9 mouse cellular contexts compared by ENCODE assay signal in the genomic region with DNA sequence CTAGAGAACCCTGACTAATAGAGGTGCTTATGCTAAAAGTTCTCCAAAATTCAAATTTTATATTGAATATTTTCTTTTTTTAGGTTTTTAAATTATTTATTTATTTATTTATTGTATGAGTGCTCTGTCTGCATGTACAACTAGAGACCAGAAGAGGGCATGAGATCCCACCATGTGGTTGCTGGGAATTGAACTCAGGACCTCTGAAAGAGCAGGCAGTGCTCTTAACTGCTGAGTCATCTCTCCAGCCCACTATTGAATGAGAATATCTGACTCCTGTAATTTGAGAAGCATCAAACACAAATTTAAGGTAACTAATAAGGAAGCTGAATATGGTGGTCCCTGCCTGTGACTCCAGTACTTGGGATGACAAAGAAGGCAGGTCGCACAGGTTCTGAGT. TPM values are rescaled to one million over a fixed set of nuclear protein-coding genes. Genes with fewer than 3 reads are reported as not detected.
DNase-seq lines count a peak whose midpoint lies in the region; ATAC-seq and TF ChIP-seq lines count a peak whose summit lies in the region.
"Had no signal": no experiment of that assay in that cellular context is flagged by ENCODE, and none has a peak within 500 bp of the region (broad histone marks: within the 10 kb centered on the region; RNA-seq: fewer than 3 reads in every experiment).

No protein-coding gene starts in this region.

- DNase-seq in cerebellum, postnatal 10 days = peak; percentile 20 to 34
- DNase-seq in cerebellum, adult 9-11 months = no peak
- DNase-seq in lung, embryonic 14.5 days = peak; percentile 5
- no peak for DNase-seq in lung, adult 2 months
- DNase-seq in retina, postnatal 1 day = peak; percentile 17
- no peak for DNase-seq in right cerebral cortex, postnatal 14 days
- DNase-seq in adrenal gland, postnatal 10 days = no peak

- H3K4me1 ChIP-seq in lung, embryonic 14.5 days (ENCODE audit: insufficient read depth) = no peaks in the 10 kb centered on the region
- no peaks in the 10 kb centered on the region for H3K4me1 ChIP-seq in lung, adult 2 months (ENCODE audit: control insufficient read depth, insufficient read depth, low read length)
- no peaks in the 10 kb centered on the region for H3K4me1 ChIP-seq in cortical plate, adult 2 months (ENCODE audit: control insufficient read depth, insufficient read depth, low read length)
- H3K4me1 ChIP-seq: neural tube, embryonic 15.5 days had no signal

- no peak overlapping the region for H3K4me2 ChIP-seq in lung, embryonic 14.5 days
- H3K4me2 ChIP-seq: neural tube, embryonic 15.5 days had no signal

- 0 out of 2 replicates have a peak, but pooled peaks have one; percentile 24 for TF ChIP-seq CTCF in lung, embryonic 14.5 days (IDR thresholded peaks at IDR 0.05; ENCODE audit: low read depth)
- no peak for TF ChIP-seq CTCF in lung, adult 2 months (IDR thresholded peaks at IDR 0.05; ENCODE audit: insufficient read depth, low read length)
- TF ChIP-seq CTCF in cortical plate, adult 2 months (IDR thresholded peaks at IDR 0.05; ENCODE audit: extremely low read depth, insufficient read depth, low read length) = peak; percentile 20; the same call in 1 of the 2 replicates

- no peaks in the 10 kb centered on the region for H3K36me3 ChIP-seq in lung, embryonic 14.5 days (ENCODE audit: insufficient read depth)
- H3K36me3 ChIP-seq: neural tube, embryonic 15.5 days had no signal

- no peaks in the 10 kb centered on the region for H3K9me3 ChIP-seq in lung, embryonic 14.5 days (ENCODE audit: low read depth, low read length)
- H3K9me3 ChIP-seq: neural tube, embryonic 15.5 days had no signal

- no peak overlapping the region for H3K27ac ChIP-seq in lung, embryonic 14.5 days (ENCODE audit: low read depth)
- H3K27ac ChIP-seq in cortical plate, adult 2 months (ENCODE audit: insufficient read depth, low read length) = no peak overlapping the region
- H3K27ac ChIP-seq: neural tube, embryonic 15.5 days had no signal

- WGBS in lung, embryonic 14.5 days = 85% methylated on average over 1 of the region's 1 CpGs
- 87% methylated on average over 1 of the region's 1 CpGs for WGBS in lung, adult 2 months

- ATAC-seq in lung, embryonic 14.5 days (ENCODE audit: insufficient read depth) = no peak

- TF ChIP-seq POLR2A in lung, adult 2 months (IDR thresholded peaks at IDR 0.05; ENCODE audit: borderline replicate concordance, extremely low read depth, low read depth, low read length) = no peak
- no peak for TF ChIP-seq POLR2A in cortical plate, adult 2 months (IDR thresholded peaks at IDR 0.05; ENCODE audit: extremely low read depth, insufficient read depth, low read length)

- no peak overlapping the region for H3K4me3 ChIP-seq in lung, embryonic 14.5 days (ENCODE audit: low read depth, low read length)
- no peak overlapping the region for H3K4me3 ChIP-seq in lung, adult 2 months (replicated peaks; ENCODE audit: extremely low read depth, low read depth, low read length)
- no peak overlapping the region for H3K4me3 ChIP-seq in cortical plate, adult 2 months (ENCODE audit: insufficient read depth, low read length)
- H3K4me3 ChIP-seq: neural tube, embryonic 15.5 days had no signal

- H3K9ac ChIP-seq in lung, embryonic 14.5 days = no peak overlapping the region
- H3K9ac ChIP-seq: neural tube, embryonic 15.5 days had no signal

- no peaks in the 10 kb centered on the region for H3K27me3 ChIP-seq in lung, embryonic 14.5 days (ENCODE audit: insufficient read depth, low read length)
- H3K27me3 ChIP-seq: neural tube, embryonic 15.5 days had no signal

RNA-seq across cellular contexts. Expression of gene Clasp1, which starts 20.9 kb away (rescaled TPM):
- polyA plus RNA-seq in lung, embryonic 14.5 days (2014; fragmentation: Nextera tagmentation; extraction: Ambion mirVana) = 51.5 and 60.7 TPM in 2 replicates
- 17.9 and 21.5 TPM in 2 replicates for polyA plus RNA-seq in lung, adult 2 months (2012; rRNA removed)
- 55.3 and 58.8 TPM in 2 replicates for polyA plus RNA-seq in cortical plate, adult 2 months (2012; rRNA removed)
- 10 to 100 TPM; 39.7 to 60.7 TPM for total RNA-seq in adrenal gland, postnatal 10 days (2021)

RNA-seq across cellular contexts. Expression of gene Nifk, which starts 46.3 kb away (rescaled TPM):
- polyA plus RNA-seq in lung, embryonic 14.5 days (2014; fragmentation: Nextera tagmentation; extraction: Ambion mirVana) = 83.1 and 90.4 TPM in 2 replicates
- 2.7 and 5.9 TPM in 2 replicates for polyA plus RNA-seq in lung, adult 2 months (2012; rRNA removed)
- 22.9 and 23.0 TPM in 2 replicates for polyA plus RNA-seq in cortical plate, adult 2 months (2012; rRNA removed)
- 10 to 100 TPM; 37.7 to 44.7 TPM for total RNA-seq in adrenal gland, postnatal 10 days (2021)

RNA-seq across cellular contexts. Expression of gene Tsn, which starts 56.4 kb away (rescaled TPM):
- polyA plus RNA-seq in lung, embryonic 14.5 days (2014; fragmentation: Nextera tagmentation; extraction: Ambion mirVana) = 325 and 327 TPM in 2 replicates
- 37.5 and 41.5 TPM in 2 replicates for polyA plus RNA-seq in lung, adult 2 months (2012; rRNA removed)
- polyA plus RNA-seq in cortical plate, adult 2 months (2012; rRNA removed) = 78.3 and 79.8 TPM in 2 replicates
- 100 to 1,000 TPM; 107 to 112 TPM for total RNA-seq in adrenal gland, postnatal 10 days (2021)

Comparison
In these comparisons a context has a peak if more than half of its experiments do, and no peak if none do; other contexts are left out.
1. DNase-seq: peak in cerebellum, postnatal 10 days (2 of 2), lung, embryonic 14.5 days (single experiment) and retina, postnatal 1 day (single experiment); none in cerebellum, adult 9-11 months (single experiment), lung, adult 2 months (single experiment), right cerebral cortex, postnatal 14 days (single experiment) and adrenal gland, postnatal 10 days (single experiment).